Mouse (Mus musculus) stomach, postnatal 0 days (tissue): ENCODE measurements around the gene Zfp422.

ENCODE experiments used
- CTCF ChIP-seq: IDR thresholded peaks from 2 replicates; pipeline ENCODE4 v1.5.1; 2016; ENCODE audit warnings: antibody characterized with exemption, low read depth, mild to moderate bottlenecking, moderate library complexity
- EP300 ChIP-seq: optimal IDR thresholded peaks from 2 replicates; pipeline ENCODE3; 2016; ENCODE audit warnings: antibody characterized with exemption

DNA sequence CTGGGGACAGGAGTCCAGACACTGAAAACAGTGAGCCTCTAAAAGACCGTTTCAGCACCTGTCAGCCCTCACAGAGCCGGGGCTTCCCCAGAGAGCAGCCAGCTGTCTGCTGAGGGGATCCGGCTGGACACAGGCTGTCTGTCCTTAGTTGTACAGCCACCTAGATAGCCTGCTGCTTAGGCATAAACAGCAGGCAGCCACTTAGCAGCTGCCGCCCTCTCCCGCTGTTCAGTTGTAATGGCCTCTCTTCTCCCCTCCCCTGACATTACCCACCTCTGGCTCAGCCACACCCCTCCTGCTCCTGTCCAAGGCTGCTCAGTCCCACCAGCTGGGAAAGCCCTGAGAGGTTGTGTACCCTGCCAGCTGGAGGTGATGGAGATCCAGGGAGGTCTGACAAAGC lies 42.2 kb upstream of the Zfp422 start:
- TF ChIP-seq CTCF (peak; percentile 24; the same call in 1 of the 2 replicates), EP300 (no peak)
